Mouse (Mus musculus): ENCODE results near the gene Tubgcp2. TPM values are rescaled to one million over a fixed set of nuclear protein-coding genes. Genes with fewer than 3 reads are reported as not detected.
A peak's percentile ranks its signal among the peaks of the same experiment; 100 is the strongest.

The Tubgcp2 gene
- polyA plus RNA-seq, 1 experiment, result 49.3 TPM

GRCm38 (mm10) chr7:140063092-140063491, 26.6 kb upstream of the Tubgcp2 start:
- H3K27ac ChIP-seq (ENCODE audit: insufficient read depth, low read length), result no peak overlapping the region
- peak; percentile 83 for TF ChIP-seq CTCF (IDR thresholded peaks at IDR 0.05; ENCODE audit: extremely low read depth, insufficient read depth, low read length)
- no peak for TF ChIP-seq POLR2A (IDR thresholded peaks at IDR 0.05; ENCODE audit: extremely low read depth, insufficient read depth, low read length)
- H3K4me1 ChIP-seq (ENCODE audit: control insufficient read depth, insufficient read depth, low read length), result no peaks in the 10 kb centered on the region
- H3K4me3 ChIP-seq (ENCODE audit: insufficient read depth, low read length), result no peak overlapping the region

GRCm38 (mm10) chr7:140062307-140062706, 25.8 kb upstream of the Tubgcp2 start:
- Histone ChIP-seq H3K4me3 (ENCODE audit: insufficient read depth, low read length) (no peak overlapping the region), H3K4me1 (ENCODE audit: control insufficient read depth, insufficient read depth, low read length) (no peaks in the 10 kb centered on the region; the same call in 1 of the 2 replicates), H3K27ac (ENCODE audit: insufficient read depth, low read length) (no peak overlapping the region)
- TF ChIP-seq POLR2A (IDR thresholded peaks at IDR 0.05; ENCODE audit: extremely low read depth, insufficient read depth, low read length) (no peak), CTCF (IDR thresholded peaks at IDR 0.05; ENCODE audit: extremely low read depth, insufficient read depth, low read length) (peak; percentile 36)

DNA sequence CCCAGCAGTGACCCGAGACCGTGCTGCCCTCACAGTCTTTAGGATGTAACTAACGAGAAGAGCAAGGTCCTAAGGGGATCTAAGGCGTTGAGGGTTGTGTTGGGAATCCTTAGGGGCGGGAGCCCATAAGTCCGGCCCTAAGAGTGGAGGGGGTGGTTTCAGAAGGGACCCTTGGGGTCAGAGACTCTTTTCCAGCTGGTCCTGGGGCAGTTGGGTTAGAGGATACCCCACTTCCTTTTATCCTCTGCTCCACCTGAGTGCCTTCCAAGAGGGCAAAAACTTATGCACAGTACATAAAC, 25.3 kb upstream of the Tubgcp2 start:
- TF ChIP-seq POLR2A (IDR thresholded peaks at IDR 0.05; ENCODE audit: extremely low read depth, insufficient read depth, low read length), result no peak
- no peak for TF ChIP-seq CTCF (IDR thresholded peaks at IDR 0.05; ENCODE audit: extremely low read depth, insufficient read depth, low read length)
- Histone ChIP-seq H3K27ac (ENCODE audit: insufficient read depth, low read length) (no peak overlapping the region), H3K4me1 (ENCODE audit: control insufficient read depth, insufficient read depth, low read length) (no peaks in the 10 kb centered on the region; the same call in 1 of the 2 replicates), H3K4me3 (ENCODE audit: insufficient read depth, low read length) (no peak overlapping the region)

GRCm38 (mm10) chr7:140060936-140061831, 24.7 kb upstream of the Tubgcp2 start:
- Histone ChIP-seq H3K4me1 (ENCODE audit: control insufficient read depth, insufficient read depth, low read length) (no peaks in the 10 kb centered on the region; the same call in 1 of the 2 replicates), H3K4me3 (ENCODE audit: insufficient read depth, low read length) (no peak overlapping the region), H3K27ac (ENCODE audit: insufficient read depth, low read length) (no peak overlapping the region)
- no peak for TF ChIP-seq POLR2A (IDR thresholded peaks at IDR 0.05; ENCODE audit: extremely low read depth, insufficient read depth, low read length)
- no peak for TF ChIP-seq CTCF (IDR thresholded peaks at IDR 0.05; ENCODE audit: extremely low read depth, insufficient read depth, low read length)

DNA sequence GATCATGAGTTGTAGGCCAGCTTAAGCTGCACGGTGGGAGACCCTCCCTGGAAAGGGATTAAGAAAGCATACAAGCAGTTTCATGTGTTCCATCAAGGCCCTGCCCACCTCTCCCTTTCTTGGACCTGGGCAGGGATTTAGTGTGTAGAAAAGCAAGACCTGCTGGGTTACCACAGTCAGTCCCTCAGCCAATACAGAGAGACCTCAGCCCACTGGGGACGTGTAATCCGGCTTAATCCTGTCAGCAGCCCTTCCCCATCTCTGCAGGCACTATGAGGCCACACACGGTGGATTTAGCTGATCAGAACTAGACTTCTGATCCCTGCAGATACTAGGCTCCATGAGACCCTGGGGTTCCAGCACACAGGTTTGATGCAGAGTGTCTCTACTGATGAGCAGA, 23.1 kb upstream of the Tubgcp2 start:
- H3K4me1 ChIP-seq (ENCODE audit: control insufficient read depth, insufficient read depth, low read length), result no peaks in the 10 kb centered on the region; the same call in 1 of the 2 replicates
- H3K27ac ChIP-seq (ENCODE audit: insufficient read depth, low read length), result no peak overlapping the region
- H3K4me3 ChIP-seq (ENCODE audit: insufficient read depth, low read length), result no peak overlapping the region
- no peak for TF ChIP-seq CTCF (IDR thresholded peaks at IDR 0.05; ENCODE audit: extremely low read depth, insufficient read depth, low read length)
- no peak for TF ChIP-seq POLR2A (IDR thresholded peaks at IDR 0.05; ENCODE audit: extremely low read depth, insufficient read depth, low read length)

DNA sequence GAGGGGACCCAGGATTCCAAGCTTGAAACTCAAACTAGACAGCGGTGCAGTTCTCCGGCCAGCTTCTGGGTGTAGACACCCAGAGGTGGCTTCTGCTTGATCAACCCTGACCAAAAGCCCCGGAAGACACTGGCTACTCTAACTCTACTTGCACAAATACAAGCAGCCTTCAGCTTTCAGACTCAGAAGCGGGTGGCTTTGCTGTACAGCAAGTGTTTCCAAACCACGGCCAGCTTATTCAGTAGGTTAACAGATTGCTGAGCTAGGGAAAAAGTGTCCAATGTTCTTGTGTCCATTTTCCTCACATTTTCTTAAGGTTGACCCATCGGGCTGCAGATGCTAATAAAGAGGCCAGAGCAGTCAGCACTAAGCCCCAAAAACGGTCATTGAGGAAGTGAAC, 22.1 kb upstream of the Tubgcp2 start:
- TF ChIP-seq CTCF (IDR thresholded peaks at IDR 0.05; ENCODE audit: extremely low read depth, insufficient read depth, low read length), result no peak
- no peak for TF ChIP-seq POLR2A (IDR thresholded peaks at IDR 0.05; ENCODE audit: extremely low read depth, insufficient read depth, low read length)
- H3K4me1 ChIP-seq (ENCODE audit: control insufficient read depth, insufficient read depth, low read length), result no peaks in the 10 kb centered on the region; the same call in 1 of the 2 replicates
- no peak overlapping the region for H3K27ac ChIP-seq (ENCODE audit: insufficient read depth, low read length)
- H3K4me3 ChIP-seq (ENCODE audit: insufficient read depth, low read length), result 0 out of 2 replicates have a peak overlapping the region, but pooled peaks have one; percentile 8

- TF ChIP-seq CTCF (IDR thresholded peaks at IDR 0.05; ENCODE audit: extremely low read depth, insufficient read depth, low read length) (no peak), POLR2A (IDR thresholded peaks at IDR 0.05; ENCODE audit: extremely low read depth, insufficient read depth, low read length) (no peak)
- H3K27ac ChIP-seq (ENCODE audit: insufficient read depth, low read length), result no peak overlapping the region
- H3K4me3 ChIP-seq (ENCODE audit: insufficient read depth, low read length), result peak overlapping the region; percentile 8
- no peaks in the 10 kb centered on the region; the same call in 1 of the 2 replicates for H3K4me1 ChIP-seq (ENCODE audit: control insufficient read depth, insufficient read depth, low read length)
Measured at GRCm38 (mm10) chr7:140057413-140058407, 21.2 kb upstream of the Tubgcp2 start.

DNA sequence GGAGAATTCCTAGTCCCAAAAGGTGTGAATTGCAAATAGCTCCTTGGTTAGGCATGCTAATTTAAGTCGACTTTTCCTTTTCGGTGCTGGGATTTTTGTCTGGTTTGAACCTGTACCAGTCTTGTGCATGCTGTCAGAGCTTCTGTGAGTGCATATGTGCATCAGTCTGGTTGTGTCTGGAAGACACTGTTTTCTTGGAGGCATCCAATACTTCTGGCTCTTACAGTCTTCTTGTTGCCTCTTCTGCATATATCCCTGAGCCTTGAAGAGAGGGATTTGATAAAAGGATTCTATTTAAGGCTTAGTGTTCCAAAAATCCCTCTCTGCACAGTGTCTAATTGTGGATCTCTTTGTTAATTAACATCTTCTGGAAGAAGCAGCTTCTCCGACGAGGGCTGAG, 17.7 kb upstream of the Tubgcp2 start:
- Histone ChIP-seq H3K4me3 (ENCODE audit: insufficient read depth, low read length) (no peak overlapping the region), H3K4me1 (ENCODE audit: control insufficient read depth, insufficient read depth, low read length) (no peaks in the 10 kb centered on the region; the same call in 1 of the 2 replicates), H3K27ac (ENCODE audit: insufficient read depth, low read length) (no peak overlapping the region)
- TF ChIP-seq POLR2A (IDR thresholded peaks at IDR 0.05; ENCODE audit: extremely low read depth, insufficient read depth, low read length), result no peak
- no peak for TF ChIP-seq CTCF (IDR thresholded peaks at IDR 0.05; ENCODE audit: extremely low read depth, insufficient read depth, low read length)

DNA sequence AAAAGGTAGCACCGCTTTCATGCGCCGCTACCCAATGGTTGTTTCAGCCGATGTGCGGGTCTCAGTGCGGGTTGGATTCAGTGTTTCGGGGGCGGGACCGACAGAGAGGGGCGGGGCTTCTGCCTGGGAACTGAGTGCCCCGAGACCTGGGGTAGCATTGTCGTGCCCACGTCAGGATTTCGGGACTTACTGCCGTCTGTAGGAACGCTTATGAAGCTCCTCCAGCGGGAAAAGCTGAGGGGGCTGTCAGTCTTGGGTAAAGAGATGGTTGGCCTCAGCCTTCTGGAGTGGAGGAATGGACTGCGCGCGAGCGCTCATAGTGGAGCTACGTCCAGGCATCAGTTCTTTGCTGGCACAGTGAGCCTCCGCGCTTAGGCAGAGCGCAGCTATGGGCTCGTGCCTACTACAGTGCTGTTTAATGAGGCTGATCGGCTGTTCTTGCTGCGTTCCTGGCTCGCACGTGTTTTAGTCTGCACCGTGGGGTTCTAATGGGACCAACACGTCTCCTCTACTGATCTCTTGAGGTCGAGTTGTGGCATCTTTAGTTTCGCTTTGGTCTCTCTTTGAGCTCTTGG, 12.7 kb upstream of the Tubgcp2 start:
- no peak for TF ChIP-seq POLR2A (IDR thresholded peaks at IDR 0.05; ENCODE audit: extremely low read depth, insufficient read depth, low read length)
- no peak for TF ChIP-seq CTCF (IDR thresholded peaks at IDR 0.05; ENCODE audit: extremely low read depth, insufficient read depth, low read length)
- Histone ChIP-seq H3K4me1 (ENCODE audit: control insufficient read depth, insufficient read depth, low read length) (no peaks in the 10 kb centered on the region), H3K27ac (ENCODE audit: insufficient read depth, low read length) (no peak overlapping the region), H3K4me3 (ENCODE audit: insufficient read depth, low read length) (0 out of 2 replicates have a peak overlapping the region, but pooled peaks have one; percentile 0)

Data from cortical plate, adult 2 months (tissue).